In genomic region chr2:85095906-85096305, GRCm38 (mm10) we compare ENCODE assay signal across 13 mouse cellular contexts. TPM values are rescaled to one million over a fixed set of nuclear protein-coding genes. Genes with fewer than 3 reads are reported as not detected.
DNase-seq lines count a peak whose midpoint lies in the region; ATAC-seq and TF ChIP-seq lines count a peak whose summit lies in the region.
"Had no signal": no experiment of that assay in that cellular context is flagged by ENCODE, and none has a peak within 500 bp of the region (broad histone marks: within the 10 kb centered on the region; RNA-seq: fewer than 3 reads in every experiment).

No protein-coding gene starts in this region.

- no peaks in the 10 kb centered on the region for H3K4me1 ChIP-seq in liver, embryonic 12.5 days
- peaks cover 31% of the 10 kb centered on the region; the same call in 1 of the 2 replicates for H3K4me1 ChIP-seq in small intestine, adult 2 months (ENCODE audit: control insufficient read depth, insufficient read depth, insufficient read length, low read length)
- H3K4me1 ChIP-seq: forebrain, embryonic 15.5 days; hindbrain, embryonic 15.5 days had no signal

- TF ChIP-seq POLR2A in small intestine, adult 2 months (IDR thresholded peaks at IDR 0.05; ENCODE audit: low read depth, low read length): no peak

- 59% methylated on average over 5 of the region's 5 CpGs for WGBS in liver, embryonic 12.5 days (ENCODE audit: insufficient replicate concordance)
- 25% methylated on average over 5 of the region's 5 CpGs for WGBS in small intestine, adult 2 months

- H3K27ac ChIP-seq in liver, embryonic 12.5 days: peak overlapping the region; percentile 65
- peak overlapping the region; percentile 66; the same call in 1 of the 2 replicates for H3K27ac ChIP-seq in small intestine, adult 2 months (ENCODE audit: insufficient read depth, low read depth, low read length)
- H3K27ac ChIP-seq: forebrain, embryonic 15.5 days; hindbrain, embryonic 15.5 days had no signal

- H3K36me3 ChIP-seq in liver, embryonic 12.5 days: no peaks in the 10 kb centered on the region
- no peaks in the 10 kb centered on the region for H3K36me3 ChIP-seq in small intestine, adult 2 months (ENCODE audit: control insufficient read depth, insufficient read depth, low read length)
- H3K36me3 ChIP-seq: forebrain, embryonic 15.5 days; hindbrain, embryonic 15.5 days had no signal

- no peak for TF ChIP-seq CTCF in small intestine, adult 2 months (IDR thresholded peaks at IDR 0.05; ENCODE audit: extremely low read depth, insufficient read length, insufficient replicate concordance, low read depth, low read length)

- intact Hi-C loops in heart, postnatal 25 days (cut with DNase I): no loop called here

- no peak overlapping the region for H3K4me3 ChIP-seq in liver, embryonic 12.5 days
- H3K4me3 ChIP-seq in small intestine, adult 2 months (ENCODE audit: low read depth, low read length): no peak overlapping the region
- H3K4me3 ChIP-seq: forebrain, embryonic 15.5 days; hindbrain, embryonic 15.5 days had no signal

- DNase-seq in heart, adult 11 months: peak; percentile 78
- no peak for DNase-seq in heart, postnatal 25 days (ENCODE audit: low spot score)
- peak; percentile 44 for DNase-seq in ovary, postnatal 36 days (ENCODE audit: low spot score)
- no peak for DNase-seq in ovary, postnatal 10 days (ENCODE audit: low spot score)
- no peak for DNase-seq in frontal cortex, postnatal 36 days (ENCODE audit: low spot score in 2 of 2)
- DNase-seq in layer of hippocampus, postnatal 25 days (ENCODE audit: extremely low spot score in 1 of 2, low spot score in 1 of 2): no peak
- DNase-seq: left cerebral cortex, postnatal 4 days; right cerebral cortex, adult 18-20 months had no signal

- ATAC-seq in liver, embryonic 12.5 days: peak; percentile 53
- ATAC-seq: forebrain, embryonic 15.5 days; Patski had no signal

- H3K27me3 ChIP-seq in liver, embryonic 12.5 days (replicated peaks): no peaks in the 10 kb centered on the region
- H3K27me3 ChIP-seq in small intestine, adult 2 months (ENCODE audit: control insufficient read depth, insufficient read depth, low read length): no peaks in the 10 kb centered on the region
- H3K27me3 ChIP-seq: forebrain, embryonic 15.5 days; hindbrain, embryonic 15.5 days; Patski had no signal

- H3K4me2 ChIP-seq in liver, embryonic 12.5 days: no peak overlapping the region
- H3K4me2 ChIP-seq: forebrain, embryonic 15.5 days; hindbrain, embryonic 15.5 days had no signal

- no peak overlapping the region for H3K9ac ChIP-seq in liver, embryonic 12.5 days
- H3K9ac ChIP-seq: forebrain, embryonic 15.5 days; hindbrain, embryonic 15.5 days had no signal

- no peaks in the 10 kb centered on the region for H3K9me3 ChIP-seq in liver, embryonic 12.5 days (replicated peaks)
- H3K9me3 ChIP-seq: forebrain, embryonic 15.5 days; hindbrain, embryonic 15.5 days had no signal

RNA-seq across cellular contexts. Expression of gene Aplnr, which starts 40.1 kb away (rescaled TPM):
- total RNA-seq in heart, postnatal 25 days (2021): 10 to 100 TPM; 48.6 to 54.3 TPM
- 5.1 and 5.3 TPM in 2 replicates for polyA plus RNA-seq in liver, embryonic 12.5 days (2016; fragmentation: Nextera tagmentation; extraction: Ambion mirVana)
- polyA plus RNA-seq in small intestine, adult 2 months (2012; rRNA removed): 2.7 and 4.7 TPM in 2 replicates
- total RNA-seq in layer of hippocampus, postnatal 25 days (2021): 1 to 10 TPM; 1.1 to 1.4 TPM

RNA-seq across cellular contexts. Expression of gene Tnks1bp1, which starts 48.1 kb away (rescaled TPM):
- total RNA-seq in heart, postnatal 25 days (2021): 10 to 100 TPM; 63.2 to 65.0 TPM
- polyA plus RNA-seq in liver, embryonic 12.5 days (2016; fragmentation: Nextera tagmentation; extraction: Ambion mirVana): 7.9 and 8.7 TPM in 2 replicates
- polyA plus RNA-seq in small intestine, adult 2 months (2012; rRNA removed): 29.6 and 36.9 TPM in 2 replicates
- 100 to 1,000 TPM; 141 to 159 TPM for total RNA-seq in layer of hippocampus, postnatal 25 days (2021)

RNA-seq across cellular contexts. Expression of gene P2rx3, which starts 58.6 kb away (rescaled TPM):
- total RNA-seq in heart, postnatal 25 days (2021): under 1 TPM; 0.26 to 0.42 TPM
- 0.30 and 0.61 TPM in 2 replicates for polyA plus RNA-seq in liver, embryonic 12.5 days (2016; fragmentation: Nextera tagmentation; extraction: Ambion mirVana)
- 0.16 and 0.17 TPM in 2 replicates for polyA plus RNA-seq in small intestine, adult 2 months (2012; rRNA removed)
- total RNA-seq in layer of hippocampus, postnatal 25 days (2021): 1 to 10 TPM; 1.8 to 2.5 TPM

RNA-seq across cellular contexts. Expression of gene Ssrp1, which starts 58.9 kb away (rescaled TPM):
- 10 to 100 TPM; 35.5 to 40.8 TPM for total RNA-seq in heart, postnatal 25 days (2021)
- polyA plus RNA-seq in liver, embryonic 12.5 days (2016; fragmentation: Nextera tagmentation; extraction: Ambion mirVana): 228 and 230 TPM in 2 replicates
- polyA plus RNA-seq in small intestine, adult 2 months (2012; rRNA removed): 27.0 and 47.2 TPM in 2 replicates
- total RNA-seq in layer of hippocampus, postnatal 25 days (2021): 100 to 1,000 TPM; 108 to 111 TPM

Comparison
In these comparisons a context has a peak if more than half of its experiments do, and no peak if none do; other contexts are left out.
1. DNase-seq: peak in heart, adult 11 months (single experiment) and ovary, postnatal 36 days (single experiment); none in heart, postnatal 25 days (single experiment), ovary, postnatal 10 days (single experiment), frontal cortex, postnatal 36 days (0 of 2) and layer of hippocampus, postnatal 25 days (0 of 2).
2. RNA of gene Aplnr, which starts 40.1 kb away (total RNA-seq): 48.6 to 54.3 TPM in heart, postnatal 25 days; 1.1 to 1.4 TPM in layer of hippocampus, postnatal 25 days; every median in the first group is over 10 times any median in the second.